Mouse (Mus musculus) kidney, postnatal 10 days (tissue): Measurements from ENCODE around the gene Cfap97d2.
A peak's percentile ranks its signal among the peaks of the same experiment; 100 is the strongest.
"Not testable (repeated sequence)": the region's sequence is repeated elsewhere in the genome, so short reads cannot be mapped to it uniquely, and the experiment has no call there.

Experiments
- DNase-seq: peaks from one replicate; pipeline ENCODE4 v3.0.0; 2021; ENCODE audit warnings: mixed read lengths

Cfap97d2 gene

DNA sequence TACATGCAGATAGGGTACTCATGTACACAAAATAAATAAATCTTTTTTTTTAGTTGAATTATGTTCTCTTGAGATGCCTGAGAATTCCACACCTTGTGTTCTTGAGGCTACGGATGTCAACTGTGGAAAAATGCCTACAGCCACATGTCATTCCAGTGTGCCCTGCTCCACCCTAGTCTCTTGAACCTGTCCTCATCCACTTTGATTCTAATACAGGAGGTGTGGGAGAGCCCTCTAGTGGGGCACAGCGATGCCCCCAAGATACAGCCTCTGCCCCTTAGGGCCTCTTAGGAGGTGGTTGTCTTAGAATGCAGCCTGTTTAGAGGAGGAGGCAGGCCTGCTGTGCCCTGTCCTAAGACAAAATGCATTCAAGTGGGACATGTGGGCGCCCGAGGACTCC, 17.7 kb upstream of the Cfap97d2 start:
- DNase-seq: no peak

GRCm38 (mm10) chr8:13688461-13688860, 17.2 kb upstream of the Cfap97d2 start:
- DNase-seq: peak; percentile 52

DNA sequence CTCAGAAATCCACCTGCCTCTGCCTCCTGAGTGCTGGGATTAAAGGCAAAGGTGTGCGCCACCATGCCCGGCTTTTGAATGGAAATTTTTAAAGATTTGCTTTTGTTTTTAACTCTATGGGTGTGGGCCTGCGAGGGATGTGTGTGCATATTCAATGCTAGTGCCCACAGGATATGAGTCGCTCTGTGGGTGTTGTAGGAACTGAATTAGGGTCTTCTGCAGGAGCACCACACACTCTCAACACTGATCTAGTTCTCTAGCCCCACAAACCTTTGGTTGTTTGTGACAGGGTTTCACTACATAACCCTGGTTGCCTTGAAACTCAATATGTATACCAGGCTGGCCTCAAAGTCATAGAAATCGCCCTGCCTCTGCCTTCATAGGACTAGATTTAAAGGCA, 16.4 kb upstream of the Cfap97d2 start:
- DNase-seq: no peak

GRCm38 (mm10) chr8:13692302-13693066, 13.2 kb upstream of the Cfap97d2 start:
- no peak for DNase-seq

DNA sequence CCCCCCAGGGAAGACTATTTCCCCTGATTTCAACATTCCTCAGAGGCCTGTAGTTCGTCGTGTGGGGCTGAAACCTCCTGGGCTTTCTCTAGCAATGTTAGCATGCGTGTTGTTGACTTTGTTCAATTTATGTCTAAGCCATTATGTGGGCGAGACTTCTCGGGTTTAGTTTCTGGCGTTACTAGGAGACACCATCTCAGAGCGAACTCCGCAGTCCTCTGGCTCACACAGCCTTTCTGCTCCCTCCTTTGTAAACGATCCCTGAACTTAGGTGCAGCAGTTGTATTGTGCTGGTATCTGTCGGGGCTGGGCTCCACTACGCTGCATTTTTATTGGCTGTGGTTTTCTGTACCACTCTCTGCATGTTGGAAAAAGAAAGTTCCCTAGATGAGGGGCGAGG, 11.0 kb upstream of the Cfap97d2 start:
- no peak for DNase-seq

DNA sequence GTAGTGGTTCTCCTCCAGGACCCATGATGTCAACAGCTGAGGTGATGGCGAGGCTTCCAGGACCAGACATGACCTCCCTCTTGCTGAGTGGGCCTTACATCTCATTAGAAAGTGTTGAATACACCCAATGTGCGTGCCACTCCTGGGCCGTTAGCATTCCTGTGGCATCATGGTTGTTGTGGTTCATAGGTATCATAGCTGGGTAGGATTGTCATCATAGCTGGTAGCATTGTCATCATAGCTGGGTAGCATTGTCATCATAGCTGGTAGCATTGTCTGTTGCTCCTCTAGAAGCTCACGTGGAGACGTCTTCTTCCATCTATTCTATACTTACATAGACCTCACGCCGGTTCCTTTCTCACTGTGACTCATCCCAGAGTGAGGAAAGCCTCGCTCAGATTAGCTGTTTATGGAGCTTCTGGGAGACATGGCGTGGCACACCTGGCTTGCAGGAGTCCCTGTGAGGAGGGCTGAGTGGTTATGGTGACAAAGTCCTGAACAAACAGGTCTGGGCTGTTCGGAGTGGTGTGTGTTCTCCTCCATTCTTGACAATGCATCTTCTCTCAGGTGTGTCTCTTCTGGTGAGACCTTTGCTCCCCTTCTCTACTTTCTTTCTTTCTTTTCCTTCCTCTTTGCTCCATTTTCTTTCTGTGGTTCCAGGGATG, 10.4 kb upstream of the Cfap97d2 start:
- DNase-seq: no peak

DNA sequence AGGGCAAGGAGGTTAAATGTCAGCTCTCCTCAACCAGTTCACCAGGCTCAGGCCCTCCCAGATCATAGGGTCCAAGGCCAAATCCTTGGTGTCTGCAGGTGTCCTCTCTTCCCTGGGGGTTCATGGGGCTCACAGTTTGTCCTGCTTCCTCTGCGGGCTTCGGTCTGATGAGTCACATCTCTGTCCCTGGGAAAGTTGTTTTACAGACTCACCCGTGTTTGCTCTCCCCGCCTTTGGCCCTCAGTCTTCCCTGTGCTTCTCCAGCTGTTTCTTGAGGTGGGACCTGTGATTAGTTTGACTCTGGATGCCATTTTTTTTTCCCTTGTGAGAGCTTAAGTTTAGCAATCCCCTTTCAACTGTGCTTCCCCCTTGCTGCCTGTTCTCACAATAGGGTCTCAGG, 9.5 kb upstream of the Cfap97d2 start:
- DNase-seq: no peak

- no peak for DNase-seq
These were observed 8.5 kb upstream of the Cfap97d2 start for GRCm38 (mm10) chr8:13697196-13697595.

DNA sequence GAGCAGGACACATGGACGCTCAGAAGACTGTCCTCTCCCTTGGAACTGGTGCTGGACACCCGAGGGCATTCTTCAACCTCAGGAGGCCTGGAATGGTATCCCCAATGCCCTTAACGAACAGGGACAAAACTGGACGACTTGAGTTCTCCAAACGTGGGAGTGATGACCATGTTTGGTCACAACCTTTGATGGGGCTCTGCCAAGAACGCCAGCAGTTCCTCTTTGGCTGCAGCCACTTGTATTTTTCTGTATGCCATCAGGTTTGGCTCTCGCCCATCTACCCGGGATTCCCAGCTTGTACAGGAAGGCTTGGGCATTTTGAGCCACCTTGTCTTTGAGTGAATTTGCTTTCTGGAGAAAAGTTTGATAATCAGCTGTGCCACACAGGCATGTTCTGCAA, 8.0 kb upstream of the Cfap97d2 start:
- no peak for DNase-seq

GRCm38 (mm10) chr8:13698281-13698680, 7.4 kb upstream of the Cfap97d2 start:
- DNase-seq: no peak

- no peak for DNase-seq
These were observed 6.3 kb upstream of the Cfap97d2 start for GRCm38 (mm10) chr8:13699323-13699949.

DNA sequence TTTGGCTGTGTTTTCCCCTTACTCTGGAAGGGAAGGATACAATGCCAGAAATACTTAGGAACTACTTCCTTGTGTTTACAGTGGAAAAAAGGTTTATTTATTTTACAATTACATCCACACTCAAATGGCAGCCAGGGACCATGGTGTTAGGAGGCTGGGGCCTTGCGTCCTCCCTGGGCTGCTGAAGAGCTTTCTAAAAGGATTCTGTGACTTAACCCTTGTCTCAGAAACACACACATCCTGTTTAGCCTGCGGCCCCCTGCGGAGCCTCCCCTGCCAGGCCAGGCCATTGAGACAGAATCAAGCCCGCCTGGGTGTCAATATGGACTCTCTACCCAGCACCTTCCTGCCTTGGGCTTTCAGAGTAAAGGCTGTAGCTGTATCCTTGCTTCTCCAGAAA, 2.9 kb upstream of the Cfap97d2 start:
- no peak for DNase-seq

- no peak for DNase-seq
These were observed 1.9 kb upstream of the Cfap97d2 start for GRCm38 (mm10) chr8:13703756-13704155.

- DNase-seq: no peak
These were observed 1.4 kb upstream of the Cfap97d2 start for GRCm38 (mm10) chr8:13704301-13704700.

DNA sequence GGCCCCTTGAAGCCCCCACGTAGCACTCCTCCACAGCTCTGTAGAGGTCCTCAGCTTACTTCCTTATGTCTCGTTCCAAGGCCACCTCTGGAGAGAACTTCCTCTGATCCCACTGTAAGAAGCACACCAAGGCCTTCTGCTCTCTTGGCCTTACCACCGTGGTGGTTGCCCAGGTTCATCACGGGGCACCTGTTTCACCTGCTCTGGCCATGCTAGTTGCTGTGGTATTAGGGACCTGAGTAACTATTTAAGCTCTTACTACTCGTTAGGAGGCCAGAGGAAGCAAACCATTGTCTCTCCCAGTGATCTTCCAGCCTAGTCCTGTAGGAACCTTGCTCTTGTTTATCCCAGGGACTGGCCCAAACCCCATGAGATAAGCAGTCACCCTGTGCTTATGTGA, 1.2 kb downstream of the Cfap97d2 start:
- no peak for DNase-seq

GRCm38 (mm10) chr8:13708514-13708913, 2.8 kb downstream of the Cfap97d2 start:
- no peak for DNase-seq

DNA sequence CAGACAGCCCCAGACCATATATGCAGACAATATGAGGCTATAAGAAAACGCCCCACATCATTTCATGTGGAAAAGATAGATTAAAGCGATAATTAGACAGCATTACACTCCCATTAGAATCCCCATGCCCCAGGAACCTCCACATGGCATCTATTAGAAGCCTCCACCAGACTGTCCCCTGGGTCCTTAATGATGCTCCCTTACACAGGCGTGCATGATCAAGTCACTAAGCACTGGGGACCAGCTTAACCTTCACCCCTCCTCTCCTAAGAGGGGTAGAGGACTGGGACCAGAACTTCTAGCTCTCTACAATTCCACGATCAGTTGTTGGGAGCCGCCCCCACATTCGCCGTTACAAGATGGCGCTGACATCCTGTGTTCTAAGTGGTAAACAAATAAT, 13.3 kb downstream of the Cfap97d2 start:
- DNase-seq: no peak

- DNase-seq: peak; percentile 76
These were observed 20.0 kb downstream of the Cfap97d2 start for GRCm38 (mm10) chr8:13725722-13726121.

DNA sequence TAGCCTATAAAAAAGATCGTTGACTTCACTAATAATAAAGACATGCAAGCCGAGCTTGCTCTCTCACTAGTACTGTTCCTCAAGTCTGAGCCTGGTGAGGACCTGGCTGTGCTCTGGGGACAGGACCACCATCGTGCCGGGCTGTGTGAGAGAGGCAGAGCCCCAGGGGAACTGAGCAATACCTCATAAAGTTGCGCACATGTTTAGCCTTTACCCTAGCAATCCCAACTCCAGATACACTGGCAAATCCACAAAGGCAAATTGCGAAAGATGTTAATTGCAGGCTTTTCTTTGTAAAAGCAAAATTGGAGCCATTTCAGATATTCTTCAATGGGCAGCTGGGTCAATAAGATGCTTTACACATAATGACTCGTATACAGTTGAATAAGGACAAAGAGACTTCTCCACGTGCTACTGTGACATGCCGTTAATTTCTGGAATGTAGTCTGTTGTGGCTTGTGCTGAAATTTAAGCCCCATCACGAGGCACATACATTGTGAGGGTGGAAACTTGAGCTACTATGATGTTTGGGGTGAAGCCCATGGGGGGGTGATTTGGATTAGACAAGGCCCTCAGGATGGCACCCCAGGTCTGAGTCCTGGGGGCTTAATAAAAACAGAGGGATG, 21.9 kb downstream of the Cfap97d2 start:
- DNase-seq: no peak

DNA sequence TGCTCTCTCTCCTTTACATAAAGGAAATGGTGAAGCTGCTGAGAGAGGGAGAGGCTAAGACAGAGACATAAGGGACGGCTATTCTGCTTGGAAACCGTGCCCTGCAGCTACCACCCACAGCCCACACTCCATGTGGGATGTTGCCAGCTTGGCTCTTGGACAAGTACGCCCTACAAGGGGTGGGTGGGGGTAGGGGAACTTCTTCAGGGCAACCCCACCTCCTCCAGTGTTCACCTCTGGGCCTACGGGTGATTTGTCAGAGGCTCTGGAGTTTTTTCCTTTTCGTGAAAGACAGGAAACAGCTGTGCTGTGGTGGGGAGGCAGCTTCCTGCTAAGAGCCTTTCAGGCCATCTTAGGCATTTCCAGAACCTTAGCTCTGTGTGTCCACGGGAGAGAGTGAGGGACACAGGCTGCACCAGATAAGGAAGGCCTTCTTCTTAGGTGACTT, 34.7 kb downstream of the Cfap97d2 start:
- peak; percentile 68 for DNase-seq

DNA sequence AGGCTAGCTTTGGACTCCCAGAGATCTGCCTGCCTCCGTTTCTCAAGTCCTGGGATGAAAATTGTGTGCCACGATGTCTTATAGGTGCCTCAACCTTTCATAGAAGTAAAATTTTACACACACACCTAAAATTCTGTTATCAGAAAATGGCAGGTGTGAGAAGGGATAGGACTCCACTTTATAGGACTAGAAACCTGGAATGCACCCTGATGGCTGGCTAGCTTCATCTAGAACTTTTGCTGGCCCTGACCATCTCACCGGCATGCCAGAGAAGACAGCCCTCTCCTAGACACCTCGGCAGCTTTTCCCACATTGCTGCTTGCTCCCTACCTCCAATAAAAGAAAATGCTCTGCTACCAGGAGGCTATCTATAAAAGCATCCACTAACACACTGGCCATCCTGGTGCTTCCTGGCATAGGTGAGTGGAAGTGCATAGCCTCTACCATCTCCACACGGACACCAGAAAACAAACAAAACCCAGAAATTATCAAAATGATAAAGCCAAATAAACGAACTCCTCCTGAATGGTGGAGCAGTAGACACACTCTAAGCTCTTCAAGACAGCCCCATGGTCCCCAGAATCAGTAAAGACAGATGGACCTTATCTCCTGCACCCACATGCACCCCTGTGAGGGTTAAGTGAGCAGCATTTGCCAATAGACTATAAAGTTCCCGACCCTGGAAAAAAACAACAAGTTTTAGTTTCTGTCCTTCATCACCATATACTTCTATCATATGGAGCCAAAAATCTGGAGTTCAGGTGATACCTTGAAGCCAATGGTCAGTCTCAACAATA, 35.3 kb downstream of the Cfap97d2 start:
- no peak for DNase-seq

DNA sequence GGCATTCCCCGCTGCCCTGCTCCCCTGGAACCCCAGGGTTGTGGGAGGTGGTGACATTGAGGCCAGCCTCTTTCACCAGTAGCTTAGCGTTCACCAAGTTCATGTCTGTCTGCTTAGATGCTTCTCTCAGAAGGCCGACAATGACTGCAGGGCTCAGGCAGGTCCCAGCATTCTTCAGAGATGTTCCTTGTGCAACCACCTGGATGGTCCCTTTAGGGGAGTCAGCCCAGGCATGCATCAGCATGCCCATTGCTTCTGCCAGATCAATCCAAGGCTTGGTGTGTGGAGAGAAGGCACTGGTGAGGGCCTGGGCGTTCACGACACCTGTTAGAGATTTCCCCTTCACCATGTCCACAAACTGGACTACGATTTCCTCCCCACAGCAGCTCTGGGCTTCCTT, 40.5 kb downstream of the Cfap97d2 start:
- not testable (repeated sequence) for DNase-seq

- no peak for DNase-seq
These were observed 41.9 kb downstream of the Cfap97d2 start for GRCm38 (mm10) chr8:13747626-13748025.
